Mouse (Mus musculus) CD4-positive, CD25-positive, alpha-beta regulatory T cell, adult 2 months (primary cell): Measurements from ENCODE around the gene Slpi.

ENCODE experiments used
- DNase-seq: peaks from one replicate; pipeline ENCODE4 v3.0.0-alpha.2; 2012; ENCODE audit warnings: low read depth, low spot score

The Slpi gene

GRCm38 (mm10) chr2:164421306-164421705 is 32.4 kb upstream of the Slpi start:
- no peak for DNase-seq

- no peak for DNase-seq
Observed at GRCm38 (mm10) chr2:164419489-164419888, 30.6 kb upstream of the Slpi start.

- no peak for DNase-seq
Observed at GRCm38 (mm10) chr2:164418308-164418875, 29.5 kb upstream of the Slpi start.

GRCm38 (mm10) chr2:164417198-164417597 is 28.3 kb upstream of the Slpi start:
- peak; percentile 74 for DNase-seq

GRCm38 (mm10) chr2:164414581-164414980 is 25.7 kb upstream of the Slpi start:
- DNase-seq: no peak

GRCm38 (mm10) chr2:164414167-164414566 is 25.3 kb upstream of the Slpi start:
- no peak for DNase-seq

GRCm38 (mm10) chr2:164407708-164408107 is 18.8 kb upstream of the Slpi start:
- peak; percentile 76 for DNase-seq

- DNase-seq: no peak
Observed at GRCm38 (mm10) chr2:164405519-164405918, 16.6 kb upstream of the Slpi start.

GRCm38 (mm10) chr2:164405060-164405459 is 16.2 kb upstream of the Slpi start, which contains the start of gene Matn4:
Matn4 (minus strand) TSS chr2:164405160.
- DNase-seq: no peak

GRCm38 (mm10) chr2:164404082-164404990 is 15.4 kb upstream of the Slpi start:
- DNase-seq: no peak

- no peak for DNase-seq
Observed at GRCm38 (mm10) chr2:164403396-164404081, 14.6 kb upstream of the Slpi start.

GRCm38 (mm10) chr2:164402906-164403305 is 14.0 kb upstream of the Slpi start, which contains the start of gene Rbpjl:
Rbpjl (plus strand) TSS chr2:164403141.
- DNase-seq: peak; percentile 81

- no peak for DNase-seq
Observed at GRCm38 (mm10) chr2:164396911-164397310, 8.0 kb upstream of the Slpi start.

GRCm38 (mm10) chr2:164396076-164396475 is 7.2 kb upstream of the Slpi start:
- DNase-seq: no peak

- no peak for DNase-seq
Observed at GRCm38 (mm10) chr2:164393126-164393525, 4.2 kb upstream of the Slpi start.

GRCm38 (mm10) chr2:164389499-164389898 is 604 bp upstream of the Slpi start:
- DNase-seq: peak; percentile 87

GRCm38 (mm10) chr2:164386953-164387352 is 1.9 kb downstream of the Slpi start:
- peak; percentile 64 for DNase-seq

GRCm38 (mm10) chr2:164385927-164386763 is 2.8 kb downstream of the Slpi start:
- DNase-seq: no peak

- no peak for DNase-seq
Observed at GRCm38 (mm10) chr2:164383656-164384399, 5.1 kb downstream of the Slpi start.

- DNase-seq: no peak
Observed at GRCm38 (mm10) chr2:164382971-164383370, 5.9 kb downstream of the Slpi start.

- DNase-seq: peak; percentile 34
Observed at GRCm38 (mm10) chr2:164381726-164382125, 7.2 kb downstream of the Slpi start.
